Mouse (Mus musculus) hindbrain, postnatal 0 days (tissue): ENCODE data around the gene Memo1. TPM values are rescaled to one million over a fixed set of nuclear protein-coding genes. Genes with fewer than 3 reads are reported as not detected.

Experiments used
- ATAC-seq: fragments of 200-750 bp; cut with Nextera tagmentation; 2 replicates; pipeline ENCODE4 v1.8.0; 2017; ENCODE audit warnings: mild to moderate bottlenecking, moderate TSS enrichment, moderate library complexity
- DNase-seq: peaks from one replicate; pipeline ENCODE4 v3.0.0-alpha.2; 2015; ENCODE audit warnings: low spot score
- H3K27ac ChIP-seq: fragments of 300-500 bp; sonication (generic); 2 replicates; pipeline ENCODE4 v1.5.1; 2014; ENCODE audit warnings: mild to moderate bottlenecking
- H3K27me3 ChIP-seq: fragments of 300-500 bp; sonication (generic); 2 replicates; pipeline ENCODE4 v1.6.1; 2014; ENCODE audit warnings: low read length, mixed read lengths; ENCODE audit not compliant: insufficient read depth
- H3K36me3 ChIP-seq: fragments of 300-500 bp; sonication (generic); 2 replicates; pipeline ENCODE4 v1.6.1; 2014; ENCODE audit warnings: low read length, mixed read lengths; ENCODE audit not compliant: insufficient read depth
- H3K4me1 ChIP-seq: fragments of 300-500 bp; sonication (generic); 2 replicates; pipeline ENCODE4 v1.6.1; 2014; ENCODE audit warnings: antibody characterized with exemption, low read length, mixed read lengths; ENCODE audit not compliant: insufficient read depth
- H3K4me2 ChIP-seq: fragments of 300-500 bp; sonication (generic); 2 replicates; pipeline ENCODE4 v1.6.1; 2014; ENCODE audit warnings: low read depth, mild to moderate bottlenecking, low read length, moderate library complexity, mixed read lengths
- H3K4me3 ChIP-seq: fragments of 300-500 bp; sonication (generic); 2 replicates; pipeline ENCODE4 v1.5.1; 2014; ENCODE audit warnings: low read length
- H3K9ac ChIP-seq: fragments of 300-500 bp; sonication (generic); replicated peaks from 2 replicates; pipeline ENCODE4 v1.6.1; 2014; ENCODE audit warnings: mild to moderate bottlenecking, low read length, moderate library complexity, mixed read lengths
- H3K9me3 ChIP-seq: fragments of 300-500 bp; sonication (generic); 2 replicates; pipeline ENCODE4 v1.6.1; 2016; ENCODE audit warnings: low read length, mixed read lengths
- CTCF ChIP-seq: IDR thresholded peaks from 2 replicates; pipeline ENCODE4 v1.5.1; 2016; ENCODE audit warnings: antibody characterized with exemption, control low read depth, low read depth
- WGBS: fragments of 180-500 bp; shearing (Covaris S2); extraction: QIAGEN DNeasy Blood & Tissue Kit; methylation state at CpG from one replicate; pipeline ENCODE4 v1.1.7; 2014; 5-methylcytosine and 5-hydroxymethylcytosine counted together
- polyA plus RNA-seq: library from polyadenylated mRNA; unstranded; fragments of >200 nt; fragmentation: Nextera tagmentation; extraction: Ambion mirVana; gene quantifications from 2 replicates; pipeline ENCODE4 v1.2.1, GENCODE M21; 2015
- total RNA-seq: library from RNA; depleted of rRNA; stranded (reverse); fragments of >200 nt; gene quantifications from 2 replicates; pipeline ENCODE4 v1.2.3, GENCODE M21; 2014

Gene Memo1
- total and polyA plus RNA-seq, 2 experiments from 2014 or later, result 46.4 to 60.2 TPM

DNA sequence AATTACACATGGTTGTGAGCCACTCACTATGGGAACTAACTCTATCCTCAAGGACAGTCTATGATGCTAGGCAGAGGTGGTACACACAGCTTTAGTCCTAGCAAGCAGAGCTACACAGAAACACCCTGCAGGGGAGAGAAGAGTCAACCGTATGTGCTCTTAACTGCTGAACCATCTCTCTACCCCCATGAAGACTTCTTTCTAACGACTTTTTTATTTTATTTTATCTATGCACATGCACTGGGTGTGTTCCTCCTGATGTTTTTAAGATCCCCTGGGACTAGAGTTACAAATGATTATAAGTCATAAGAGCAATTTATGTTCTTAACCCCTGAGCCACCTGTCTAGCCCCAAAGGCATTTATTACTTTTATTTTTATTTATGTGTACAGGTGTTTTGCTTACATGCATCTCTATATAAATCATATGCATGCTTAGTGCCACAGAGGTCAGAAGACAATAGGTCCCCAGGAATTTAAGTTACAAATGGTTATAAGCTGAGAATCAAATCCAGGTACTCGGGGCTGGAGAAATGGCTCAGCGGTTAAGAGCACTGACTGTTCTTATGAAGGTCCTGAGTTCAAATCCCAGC lies 9.1 kb downstream of the Memo1 start:
- DNase-seq (no peak), ATAC-seq (no peak)
- Histone ChIP-seq H3K9me3 (no peaks in the 10 kb centered on the region), H3K4me3 (no peak overlapping the region), H3K36me3 (no peaks in the 10 kb centered on the region), H3K9ac (no peak overlapping the region), H3K27me3 (no peaks in the 10 kb centered on the region), H3K27ac (no peak overlapping the region), H3K4me2 (no peak overlapping the region), H3K4me1 (no peaks in the 10 kb centered on the region)
- TF ChIP-seq CTCF, result no peak
- 79% methylated on average over 4 of the region's 4 CpGs for WGBS

DNA sequence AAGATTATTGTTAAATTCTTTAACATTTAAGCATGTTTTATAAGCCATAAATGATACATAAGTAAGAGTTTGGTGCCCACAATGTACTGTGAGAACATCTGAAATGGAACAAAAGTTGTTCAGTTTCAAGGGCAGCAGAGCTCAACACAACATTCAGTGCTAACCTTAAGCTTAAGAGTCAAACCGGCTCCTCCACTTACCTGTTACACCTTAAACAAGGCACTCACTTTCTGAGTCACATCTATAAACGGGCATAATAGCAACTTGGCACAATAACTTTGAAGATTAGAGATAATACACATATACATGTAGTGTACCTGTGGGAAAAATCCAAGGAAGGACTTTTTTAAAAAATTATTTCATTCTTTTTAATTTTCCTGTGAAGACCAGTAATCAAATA lies 9.6 kb downstream of the Memo1 start:
- no peak for DNase-seq
- WGBS, result 93% methylated on average over 2 of the region's 2 CpGs
- Histone ChIP-seq H3K4me1 (no peaks in the 10 kb centered on the region), H3K27me3 (no peaks in the 10 kb centered on the region), H3K36me3 (no peaks in the 10 kb centered on the region), H3K4me2 (no peak overlapping the region), H3K27ac (no peak overlapping the region), H3K9me3 (no peaks in the 10 kb centered on the region), H3K4me3 (no peak overlapping the region), H3K9ac (no peak overlapping the region)
- no peak for TF ChIP-seq CTCF
- ATAC-seq, result no peak

DNA sequence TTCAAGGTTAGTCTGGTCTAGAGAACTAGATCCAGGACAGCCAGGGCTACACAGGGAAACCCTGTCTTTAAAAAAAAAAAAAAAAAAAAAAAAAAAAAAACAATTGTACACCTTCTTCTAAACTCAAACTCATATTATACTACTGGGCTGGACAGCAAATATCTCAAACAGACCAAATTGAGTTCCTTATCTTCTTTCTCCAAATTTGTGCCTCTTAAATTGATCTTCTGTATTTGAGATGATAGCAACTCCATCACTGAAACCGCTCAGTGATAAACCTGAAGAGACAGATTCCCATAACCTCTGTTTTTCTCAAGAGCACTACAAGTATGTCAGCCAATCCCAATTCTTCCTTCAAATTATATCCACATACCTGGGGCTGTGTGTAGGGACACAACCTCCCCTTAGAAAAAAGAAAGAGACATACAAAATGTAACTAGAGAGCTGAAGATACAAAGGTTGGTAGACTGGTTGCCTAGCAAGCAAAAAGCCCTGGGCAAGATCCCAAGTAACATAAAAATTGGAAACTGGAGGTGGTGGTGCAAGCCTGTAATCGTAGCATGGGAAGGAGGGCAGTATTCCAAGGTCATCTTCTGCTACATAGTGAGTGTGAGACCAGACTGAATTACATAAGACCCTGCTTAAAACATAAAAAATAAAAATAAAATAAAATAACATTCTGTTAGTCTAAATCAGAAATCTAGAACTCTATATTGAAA lies 10.8 kb downstream of the Memo1 start:
- no peak overlapping the region for H3K4me2 ChIP-seq
- DNase-seq, result no peak
- TF ChIP-seq CTCF, result no peak
- no peaks in the 10 kb centered on the region for H3K9me3 ChIP-seq
- no peak for ATAC-seq
- H3K9ac ChIP-seq, result no peak overlapping the region
- H3K27me3 ChIP-seq, result no peaks in the 10 kb centered on the region
- no peak overlapping the region for H3K4me3 ChIP-seq
- WGBS, result 65% methylated on average over 2 of the region's 2 CpGs
- no peak overlapping the region for H3K27ac ChIP-seq
- H3K4me1 ChIP-seq, result no peaks in the 10 kb centered on the region
- H3K36me3 ChIP-seq, result no peaks in the 10 kb centered on the region

DNA sequence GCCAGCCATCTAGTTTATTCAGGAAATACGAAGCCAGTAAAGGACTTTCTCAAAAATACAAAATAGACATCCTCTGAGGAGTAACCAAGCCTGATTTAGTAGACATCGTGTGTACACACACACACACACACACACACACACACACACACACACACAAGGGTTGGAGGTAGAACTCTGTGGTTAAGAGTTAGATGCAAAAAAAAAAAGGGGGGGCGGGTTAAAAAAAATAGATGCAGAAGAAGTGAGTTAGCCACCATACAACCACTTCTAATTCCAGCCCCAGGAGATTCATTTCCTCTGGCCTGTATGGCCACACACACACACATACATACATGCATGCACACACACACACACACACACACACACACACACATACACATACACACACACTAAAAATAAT lies 13.3 kb downstream of the Memo1 start:
- H3K4me1 ChIP-seq, result no peaks in the 10 kb centered on the region
- no peak overlapping the region for H3K4me3 ChIP-seq
- ATAC-seq (no peak), DNase-seq (no peak)
- no peaks in the 10 kb centered on the region for H3K36me3 ChIP-seq
- TF ChIP-seq CTCF, result no peak
- H3K27ac ChIP-seq, result no peak overlapping the region
- H3K9ac ChIP-seq, result no peak overlapping the region
- WGBS, result 92% methylated on average over 3 of the region's 3 CpGs
- no peaks in the 10 kb centered on the region for H3K9me3 ChIP-seq
- H3K4me2 ChIP-seq, result no peak overlapping the region
- no peaks in the 10 kb centered on the region for H3K27me3 ChIP-seq

DNA sequence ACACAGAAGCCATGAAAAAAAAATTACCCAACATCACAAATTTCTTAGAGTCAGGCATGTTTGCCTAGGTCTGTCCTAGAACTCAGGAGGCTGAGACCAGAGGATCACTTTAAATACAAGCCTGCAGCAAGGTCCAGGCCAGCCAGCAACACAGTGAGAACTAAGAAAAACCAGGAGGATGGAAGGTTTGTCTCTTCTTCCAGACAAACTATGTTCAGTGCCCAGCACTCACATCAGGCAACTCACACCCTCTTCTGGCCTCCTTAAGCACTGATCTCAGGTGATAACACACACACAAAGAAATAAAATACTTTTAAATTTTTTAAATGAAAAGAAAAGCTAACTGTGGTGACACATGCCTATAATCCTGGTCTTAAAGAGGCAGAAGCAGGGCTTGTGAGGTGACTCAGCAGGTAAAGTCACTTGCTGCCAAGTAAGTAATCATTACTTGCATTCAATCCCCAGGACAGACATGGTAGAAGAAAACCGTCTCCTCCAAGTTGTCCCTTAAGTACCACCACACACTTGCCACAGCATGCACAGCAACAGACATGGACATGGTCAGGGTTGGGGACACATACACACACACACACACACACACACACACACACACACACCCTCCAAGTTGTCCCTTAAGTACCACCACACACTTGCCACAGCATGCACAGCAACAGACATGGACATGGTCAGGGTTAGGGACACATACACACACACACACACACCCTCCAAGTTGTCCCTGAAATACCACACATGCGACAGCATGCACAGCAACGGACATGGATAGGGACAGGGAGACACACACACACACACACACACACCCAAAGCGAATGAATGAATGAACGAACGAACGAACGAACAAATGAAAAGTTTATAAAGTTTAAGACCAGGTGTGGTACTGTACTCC lies 16.1 kb downstream of the Memo1 start:
- whole genome bisulfite sequencing, result 91% methylated on average over 8 of the region's 8 CpGs
- Histone ChIP-seq H3K27me3 (no peaks in the 10 kb centered on the region), H3K36me3 (no peaks in the 10 kb centered on the region), H3K27ac (no peak overlapping the region), H3K9ac (no peak overlapping the region), H3K4me2 (no peak overlapping the region), H3K4me1 (no peaks in the 10 kb centered on the region), H3K4me3 (no peak overlapping the region), H3K9me3 (no peaks in the 10 kb centered on the region)
- ATAC-seq (no peak), DNase-seq (peak; percentile 7)
- TF ChIP-seq CTCF, result no peak

DNA sequence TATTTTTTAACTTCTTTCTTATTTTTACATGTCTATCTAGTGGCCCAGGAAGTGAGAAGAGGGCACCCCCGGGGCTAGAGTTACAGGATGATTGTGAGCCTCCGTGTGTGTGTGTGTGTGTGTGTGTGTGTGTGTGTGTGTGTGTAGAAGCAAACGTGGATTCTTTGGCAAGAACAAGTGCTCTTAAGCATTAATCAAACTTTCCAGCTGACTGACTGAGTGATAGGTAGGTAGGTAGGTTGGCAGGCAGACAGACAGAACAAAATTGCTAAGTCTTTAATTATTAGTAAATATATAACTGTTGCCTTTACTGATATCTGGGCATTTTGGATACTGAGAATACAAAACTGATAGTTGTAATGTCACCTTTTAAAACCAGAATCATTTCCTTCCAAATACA lies 20.9 kb downstream of the Memo1 start:
- DNase-seq (no peak), ATAC-seq (no peak)
- Histone ChIP-seq H3K4me3 (no peak overlapping the region), H3K36me3 (no peaks in the 10 kb centered on the region), H3K9ac (no peak overlapping the region), H3K4me1 (no peaks in the 10 kb centered on the region), H3K9me3 (no peaks in the 10 kb centered on the region), H3K4me2 (no peak overlapping the region), H3K27ac (no peak overlapping the region), H3K27me3 (no peaks in the 10 kb centered on the region)
- no peak for TF ChIP-seq CTCF
- WGBS, result 89% methylated on average over 3 of the region's 3 CpGs
